Mouse (Mus musculus) G1E (cell line): ENCODE results near the gene Gng3.

Experiments
- CTCF ChIP-seq: IDR thresholded peaks from 2 replicates; pipeline ENCODE4 v1.5.1; 2012; ENCODE audit warnings: low read depth, low read length, inconsistent platforms, mixed read lengths
- GATA1 ChIP-seq: IDR thresholded peaks from 2 replicates; pipeline ENCODE4 v1.6.1; 2012; ENCODE audit warnings: borderline replicate concordance, low read length, inconsistent platforms, mixed read lengths
- GATA2 ChIP-seq: IDR thresholded peaks from 2 replicates; pipeline ENCODE4 v1.6.1; 2012; ENCODE audit warnings: low read depth, low read length, inconsistent platforms, borderline replicate concordance
- POLR2AphosphoS5 ChIP-seq: IDR thresholded peaks from 2 replicates; pipeline ENCODE4 v1.6.1; 2012; ENCODE audit warnings: low read depth, low read length, inconsistent platforms; ENCODE audit not compliant: insufficient replicate concordance
- TAL1 ChIP-seq: conservative IDR thresholded peaks from 2 replicates; pipeline ENCODE4 v1.6.1; 2012; ENCODE audit warnings: low read depth, low read length, inconsistent platforms, mixed read lengths

- TF ChIP-seq CTCF (no peak), TAL1 (no peak), GATA1 (no peak), GATA2 (no peak), POLR2AphosphoS5 (no peak)
Measured at GRCm38 (mm10) chr19:8875031-8875430, 36.0 kb upstream of the Gng3 start.
